Mouse (Mus musculus) forebrain, embryonic 15.5 days (tissue): Measurements from ENCODE around the gene Cat. TPM values are rescaled to one million over a fixed set of nuclear protein-coding genes. Genes with fewer than 3 reads are reported as not detected.

Experiments used
- ATAC-seq: fragments of 200-750 bp; cut with Nextera tagmentation; replicated peaks from 2 replicates; pipeline ENCODE4 v1.8.0; 2017; ENCODE audit warnings: mild to moderate bottlenecking, moderate TSS enrichment, moderate library complexity
- H3K27ac ChIP-seq: fragments of 300-500 bp; sonication (generic); replicated peaks from 2 replicates; pipeline ENCODE4 v1.5.1; 2015; ENCODE audit warnings: mild to moderate bottlenecking, inconsistent platforms
- H3K27me3 ChIP-seq: fragments of 300-500 bp; sonication (generic); 2 replicates; pipeline ENCODE4 v1.6.1; 2015; ENCODE audit warnings: inconsistent platforms
- H3K36me3 ChIP-seq: fragments of 300-500 bp; sonication (generic); 2 replicates; pipeline ENCODE4 v1.6.1; 2015; ENCODE audit warnings: mild to moderate bottlenecking, inconsistent platforms
- H3K4me1 ChIP-seq: fragments of 300-500 bp; sonication (generic); 2 replicates; pipeline ENCODE4 v1.6.1; 2015; ENCODE audit warnings: inconsistent platforms
- H3K4me2 ChIP-seq: fragments of 300-500 bp; sonication (generic); replicated peaks from 2 replicates; pipeline ENCODE4 v1.6.1; 2015; ENCODE audit warnings: mild to moderate bottlenecking, inconsistent platforms
- H3K4me3 ChIP-seq: fragments of 300-500 bp; sonication (generic); 2 replicates; pipeline ENCODE4 v1.5.1; 2015; ENCODE audit warnings: mild to moderate bottlenecking, inconsistent platforms
- H3K9ac ChIP-seq: fragments of 300-500 bp; sonication (generic); replicated peaks from 2 replicates; pipeline ENCODE4 v1.6.1; 2015; ENCODE audit warnings: mild to moderate bottlenecking, inconsistent platforms
- H3K9me3 ChIP-seq: fragments of 300-500 bp; sonication (generic); 2 replicates; pipeline ENCODE4 v1.6.1; 2016; ENCODE audit warnings: inconsistent platforms
- WGBS: fragments of 180-500 bp; shearing (Covaris S2); methylation state at CpG from one replicate; pipeline ENCODE4 v1.1.7; 2015; ENCODE audit warnings: mixed read lengths; 5-methylcytosine and 5-hydroxymethylcytosine counted together
- polyA plus RNA-seq: library from polyadenylated mRNA; unstranded; fragments of >200 nt; fragmentation: Nextera tagmentation; extraction: Ambion mirVana; gene quantifications from 2 replicates; pipeline ENCODE4 v1.2.1, GENCODE M21; 2015

Cat gene
- polyA plus RNA-seq, 1 experiment from 2014 or later = 65.4 TPM

DNA sequence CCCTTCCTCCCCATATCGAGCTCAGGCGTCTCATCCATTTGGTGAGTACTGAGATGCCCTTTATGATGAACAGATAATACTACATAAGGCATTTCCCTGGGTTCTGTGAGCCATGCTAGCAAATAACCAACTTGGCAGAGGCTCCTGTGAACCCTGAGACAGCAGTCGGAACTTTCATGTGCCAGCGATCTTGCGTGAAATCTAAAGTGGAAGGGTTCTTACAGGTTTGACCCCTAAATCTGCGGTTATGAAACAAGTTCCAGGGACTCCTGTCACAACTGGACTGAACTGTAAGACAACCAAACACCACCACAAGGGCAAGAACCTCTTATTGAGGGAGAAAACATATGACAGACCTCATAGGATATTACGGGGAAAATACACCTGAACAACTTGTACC is 29.2 kb downstream of the Cat start:
- peaks cover 55% of the 10 kb centered on the region for H3K36me3 ChIP-seq
- 98% methylated on average over 7 of the region's 7 CpGs for WGBS

DNA sequence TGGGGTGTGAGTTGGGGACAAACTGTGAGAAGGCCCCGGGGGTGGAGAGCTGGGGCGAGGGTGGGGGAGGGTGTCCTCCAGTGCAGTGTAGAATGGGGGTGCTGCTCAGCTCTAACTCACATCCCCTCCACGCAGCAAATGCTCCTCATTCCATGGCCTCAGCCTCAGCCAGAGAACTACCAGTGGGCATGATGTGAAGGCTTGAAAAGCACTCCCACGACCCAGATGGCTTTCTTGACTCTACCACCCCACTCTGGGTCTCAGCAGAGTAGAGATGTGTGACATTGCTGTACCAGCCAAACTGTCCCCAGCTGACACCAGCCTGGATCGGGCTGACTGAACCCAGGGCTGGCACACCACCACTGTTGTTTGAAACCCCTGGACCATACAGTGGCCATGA is 32.4 kb downstream of the Cat start:
- H3K9me3 ChIP-seq = no peaks in the 10 kb centered on the region
- peaks cover 31% of the 10 kb centered on the region for H3K36me3 ChIP-seq
- H3K4me1 ChIP-seq = no peaks in the 10 kb centered on the region
- H3K27ac ChIP-seq = no peak overlapping the region
- H3K4me3 ChIP-seq = no peak overlapping the region
- ATAC-seq = no peak
- no peak overlapping the region for H3K9ac ChIP-seq
- 89% methylated on average over 5 of the region's 5 CpGs for WGBS
- no peaks in the 10 kb centered on the region for H3K27me3 ChIP-seq
- H3K4me2 ChIP-seq = no peak overlapping the region

More for the DNA sequence above, 29.2 kb downstream of the Cat start:
- ATAC-seq = no peak
- H3K9me3 ChIP-seq = no peaks in the 10 kb centered on the region
- no peak overlapping the region for H3K4me2 ChIP-seq
- no peak overlapping the region for H3K4me3 ChIP-seq
- no peaks in the 10 kb centered on the region for H3K27me3 ChIP-seq
- H3K4me1 ChIP-seq = no peaks in the 10 kb centered on the region
- H3K9ac ChIP-seq = no peak overlapping the region
- no peak overlapping the region for H3K27ac ChIP-seq

DNA sequence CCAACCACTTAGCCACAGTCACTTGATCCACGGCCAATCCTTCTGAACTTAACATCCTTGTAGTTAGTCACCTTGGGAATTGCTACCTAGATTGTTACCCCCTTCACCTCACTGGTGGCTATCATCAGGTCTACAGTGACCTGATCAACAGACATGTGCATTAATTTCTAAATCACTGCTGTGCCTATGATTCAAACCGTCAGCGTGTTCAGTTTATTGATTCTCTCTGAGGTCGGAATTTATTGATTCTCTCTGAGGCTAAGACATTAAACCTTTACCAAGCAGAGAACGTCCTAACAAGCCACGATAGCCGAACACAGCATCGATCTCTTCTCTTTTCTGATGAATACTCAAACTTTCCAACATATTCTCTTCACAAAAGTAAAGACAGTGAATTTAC is 34.7 kb downstream of the Cat start:
- no peak overlapping the region for H3K4me2 ChIP-seq
- H3K4me3 ChIP-seq = no peak overlapping the region
- H3K9me3 ChIP-seq = no peaks in the 10 kb centered on the region
- peaks cover 21% of the 10 kb centered on the region for H3K36me3 ChIP-seq
- no peak overlapping the region for H3K27ac ChIP-seq
- ATAC-seq = no peak
- H3K4me1 ChIP-seq = no peaks in the 10 kb centered on the region
- H3K9ac ChIP-seq = no peak overlapping the region
- 90% methylated on average over 8 of the region's 8 CpGs for WGBS
- no peaks in the 10 kb centered on the region for H3K27me3 ChIP-seq

DNA sequence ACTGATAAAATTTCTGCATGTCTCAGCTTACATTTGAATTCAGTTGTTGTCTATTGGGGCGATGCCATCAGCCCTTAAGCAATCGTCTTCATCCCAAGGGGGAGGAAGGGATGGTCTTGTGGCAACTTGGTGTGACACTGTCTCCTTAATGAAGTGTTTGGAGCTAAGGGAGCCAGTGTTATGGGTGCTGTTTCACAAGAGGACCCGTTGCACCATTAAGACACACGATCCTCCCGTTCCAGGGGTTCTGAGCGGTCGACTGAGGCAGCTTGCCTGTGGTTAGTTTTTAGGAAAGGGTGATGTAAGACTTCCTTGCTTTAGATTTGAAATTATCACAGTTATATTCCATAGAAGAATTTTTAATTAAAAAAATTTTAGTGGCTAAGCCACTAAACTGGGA is 35.1 kb downstream of the Cat start:
- peaks cover 17% of the 10 kb centered on the region for H3K36me3 ChIP-seq
- H3K27me3 ChIP-seq = no peaks in the 10 kb centered on the region
- no peak for ATAC-seq
- no peak overlapping the region for H3K9ac ChIP-seq
- no peak overlapping the region for H3K27ac ChIP-seq
- no peaks in the 10 kb centered on the region for H3K9me3 ChIP-seq
- no peak overlapping the region for H3K4me3 ChIP-seq
- no peaks in the 10 kb centered on the region for H3K4me1 ChIP-seq
- H3K4me2 ChIP-seq = no peak overlapping the region
- 91% methylated on average over 7 of the region's 7 CpGs for WGBS

DNA sequence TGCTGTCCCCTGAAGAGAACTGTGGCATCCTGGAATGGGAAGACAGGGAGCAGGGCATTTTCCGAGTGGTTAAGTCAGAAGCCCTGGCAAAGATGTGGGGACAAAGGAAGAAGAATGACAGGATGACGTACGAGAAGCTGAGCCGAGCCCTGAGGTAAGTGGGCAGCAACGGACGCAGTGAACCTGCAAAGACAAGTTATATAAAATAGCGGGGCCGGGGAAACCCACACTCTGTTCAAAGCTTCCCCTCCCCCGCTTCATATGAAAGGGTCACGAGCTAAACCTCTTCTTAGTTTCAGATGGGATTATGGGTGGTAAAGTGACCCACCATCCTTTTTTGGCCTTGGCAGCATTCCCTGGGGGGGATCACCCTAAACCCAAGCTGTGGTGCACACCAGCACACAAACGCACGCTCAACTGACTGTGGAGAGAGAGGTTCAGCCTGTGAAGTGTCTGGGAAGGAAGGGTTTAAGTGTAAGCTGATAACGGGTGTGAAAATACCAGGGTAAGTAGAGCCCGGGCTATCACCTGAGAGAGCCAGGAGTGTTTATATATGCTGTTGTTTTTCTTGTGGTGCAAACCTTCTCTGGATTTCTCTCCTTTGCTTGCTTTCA is 35.9 kb downstream of the Cat start:
- no peak for ATAC-seq
- Histone ChIP-seq H3K4me3 (no peak overlapping the region), H3K36me3 (peaks cover 9% of the 10 kb centered on the region), H3K4me1 (no peaks in the 10 kb centered on the region), H3K27me3 (no peaks in the 10 kb centered on the region), H3K27ac (no peak overlapping the region), H3K4me2 (no peak overlapping the region), H3K9ac (no peak overlapping the region), H3K9me3 (no peaks in the 10 kb centered on the region)
- WGBS = 62% methylated on average over 14 of the region's 14 CpGs

DNA sequence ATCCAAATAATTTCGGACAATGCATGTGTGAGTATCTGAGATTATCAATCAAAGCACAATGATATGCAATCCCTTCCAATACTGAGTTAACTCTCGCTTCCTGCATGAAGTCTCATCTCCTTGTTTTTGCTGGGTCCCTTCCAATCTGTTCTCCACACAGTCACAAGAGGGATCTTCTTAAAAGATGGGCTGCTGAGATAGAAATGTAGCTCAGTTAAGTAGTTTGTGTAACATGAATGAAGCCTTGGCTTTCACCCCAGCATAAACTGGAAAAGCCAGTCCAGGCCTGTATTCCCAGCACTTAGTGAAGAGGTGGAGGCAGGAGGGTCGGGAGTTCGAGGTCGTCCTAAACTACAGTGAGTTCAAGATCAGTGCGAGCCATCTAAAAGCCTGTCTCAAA is 38.6 kb downstream of the Cat start:
- H3K4me3 ChIP-seq = no peak overlapping the region
- no peaks in the 10 kb centered on the region for H3K9me3 ChIP-seq
- H3K27me3 ChIP-seq = no peaks in the 10 kb centered on the region
- no peak for ATAC-seq
- no peak overlapping the region for H3K9ac ChIP-seq
- H3K36me3 ChIP-seq = no peaks in the 10 kb centered on the region
- H3K27ac ChIP-seq = no peak overlapping the region
- WGBS = 87% methylated on average over 6 of the region's 6 CpGs
- no peak overlapping the region for H3K4me2 ChIP-seq
- H3K4me1 ChIP-seq = no peaks in the 10 kb centered on the region

DNA sequence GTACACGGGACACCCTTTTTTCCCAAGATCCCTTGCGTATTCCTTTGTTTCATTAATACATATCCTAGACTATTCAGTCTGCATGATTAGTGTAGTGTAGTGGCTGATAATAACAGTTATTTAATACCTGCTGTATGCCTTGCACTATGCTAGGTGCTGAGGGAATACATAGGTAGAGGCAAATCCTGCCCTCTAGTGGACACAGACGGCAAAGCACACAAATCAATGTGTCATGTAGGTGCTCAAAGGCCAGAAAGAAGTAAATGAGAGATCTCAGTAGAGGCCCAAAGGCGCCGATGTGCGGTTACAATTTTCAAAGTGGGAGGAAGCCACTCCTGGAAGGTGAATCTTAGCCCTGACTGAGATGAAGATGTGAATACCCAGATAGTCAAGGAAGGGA is 39.2 kb downstream of the Cat start:
- Histone ChIP-seq H3K9me3 (no peaks in the 10 kb centered on the region), H3K27me3 (no peaks in the 10 kb centered on the region), H3K4me3 (no peak overlapping the region), H3K9ac (no peak overlapping the region), H3K27ac (no peak overlapping the region), H3K4me2 (no peak overlapping the region), H3K4me1 (no peaks in the 10 kb centered on the region), H3K36me3 (no peaks in the 10 kb centered on the region)
- 0 out of 2 replicates have a peak, but pooled peaks have one; percentile 38 for ATAC-seq
- 61% methylated on average over 6 of the region's 6 CpGs for WGBS

DNA sequence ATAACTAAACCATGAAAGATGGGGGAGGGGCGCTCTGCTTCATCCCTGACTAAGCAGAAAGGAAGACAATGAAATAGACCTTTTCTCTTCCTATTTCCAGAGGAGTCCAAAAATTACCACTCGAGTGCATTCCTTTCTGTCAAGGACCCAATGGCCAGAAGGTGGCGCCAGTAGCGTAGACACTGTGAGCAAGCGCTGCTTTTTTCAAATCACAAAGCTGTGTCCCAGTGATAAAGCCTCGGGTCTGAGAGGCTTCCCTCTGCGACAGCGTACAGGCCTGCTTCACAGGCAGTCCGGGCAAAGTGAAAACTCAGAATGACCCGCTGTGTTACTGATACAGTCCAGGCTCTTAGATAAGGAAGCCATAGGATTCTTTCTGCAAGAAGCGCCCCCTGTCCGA is 45.2 kb downstream of the Cat start:
- no peak overlapping the region for H3K9ac ChIP-seq
- no peaks in the 10 kb centered on the region for H3K27me3 ChIP-seq
- 6% methylated on average over 12 of the region's 12 CpGs for WGBS

DNA sequence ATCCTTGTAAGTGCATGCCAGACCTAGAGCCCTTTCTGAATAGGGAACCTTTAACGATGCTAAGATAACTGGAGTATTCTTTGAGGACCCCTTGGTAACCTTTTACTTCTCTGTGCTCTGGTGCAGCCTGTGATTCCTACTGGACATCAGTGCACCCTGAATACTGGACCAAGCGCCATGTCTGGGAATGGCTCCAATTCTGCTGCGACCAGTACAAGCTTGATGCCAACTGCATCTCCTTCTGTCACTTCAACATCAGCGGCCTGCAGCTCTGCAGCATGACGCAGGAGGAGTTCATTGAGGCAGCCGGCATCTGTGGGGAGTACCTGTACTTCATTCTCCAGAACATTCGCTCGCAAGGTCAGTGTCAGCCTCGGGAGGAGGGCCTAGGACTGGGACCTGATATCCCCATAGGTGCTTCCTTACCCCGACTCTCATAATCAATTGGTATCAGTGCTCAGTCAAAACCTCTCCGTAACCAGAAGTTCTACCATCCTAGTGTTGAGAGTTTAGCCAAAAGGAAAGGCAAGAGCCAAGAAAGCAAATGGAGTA is 45.8 kb downstream of the Cat start:
- ATAC-seq = 0 out of 2 replicates have a peak, but pooled peaks have one; percentile 26
- H3K9me3 ChIP-seq = no peaks in the 10 kb centered on the region
- no peak overlapping the region for H3K27ac ChIP-seq
- no peak overlapping the region for H3K4me2 ChIP-seq
- H3K4me3 ChIP-seq = no peak overlapping the region
- H3K9ac ChIP-seq = no peak overlapping the region
- no peaks in the 10 kb centered on the region for H3K36me3 ChIP-seq
- H3K27me3 ChIP-seq = no peaks in the 10 kb centered on the region
- WGBS = 89% methylated on average over 11 of the region's 11 CpGs
- H3K4me1 ChIP-seq = no peaks in the 10 kb centered on the region

More for the DNA sequence above, 45.2 kb downstream of the Cat start:
- peak; percentile 58; the same call in 1 of the 2 replicates for ATAC-seq
- no peaks in the 10 kb centered on the region for H3K4me1 ChIP-seq
- peak overlapping the region; percentile 16 for H3K4me3 ChIP-seq
- no peak overlapping the region for H3K27ac ChIP-seq
- peak overlapping the region; percentile 38 for H3K4me2 ChIP-seq
- no peaks in the 10 kb centered on the region for H3K9me3 ChIP-seq
- no peaks in the 10 kb centered on the region for H3K36me3 ChIP-seq

DNA sequence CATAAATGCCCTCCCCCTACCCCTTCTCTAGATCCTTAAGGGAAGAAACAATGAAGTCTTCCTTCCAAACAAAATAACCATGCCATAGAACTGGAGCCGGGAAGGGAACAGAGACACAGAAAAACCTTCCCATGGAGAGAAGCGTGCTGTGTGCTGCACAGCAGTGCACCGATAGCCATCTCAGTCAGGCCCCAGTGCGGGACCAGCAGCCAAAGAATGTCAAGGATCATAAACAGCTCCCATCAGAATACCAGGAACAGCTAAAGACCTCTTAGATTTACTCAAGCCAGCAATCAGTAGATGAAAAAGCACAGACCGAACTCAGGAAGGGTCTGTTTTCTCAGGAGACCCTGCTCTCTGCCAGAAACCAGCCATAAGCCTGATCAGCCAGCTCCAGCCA is 48.4 kb downstream of the Cat start:
- Histone ChIP-seq H3K9me3 (no peaks in the 10 kb centered on the region), H3K27ac (no peak overlapping the region), H3K4me3 (no peak overlapping the region), H3K36me3 (no peaks in the 10 kb centered on the region), H3K4me2 (no peak overlapping the region), H3K27me3 (no peaks in the 10 kb centered on the region), H3K9ac (no peak overlapping the region), H3K4me1 (no peaks in the 10 kb centered on the region)
- 75% methylated on average over 5 of the region's 5 CpGs for WGBS
- ATAC-seq = no peak

DNA sequence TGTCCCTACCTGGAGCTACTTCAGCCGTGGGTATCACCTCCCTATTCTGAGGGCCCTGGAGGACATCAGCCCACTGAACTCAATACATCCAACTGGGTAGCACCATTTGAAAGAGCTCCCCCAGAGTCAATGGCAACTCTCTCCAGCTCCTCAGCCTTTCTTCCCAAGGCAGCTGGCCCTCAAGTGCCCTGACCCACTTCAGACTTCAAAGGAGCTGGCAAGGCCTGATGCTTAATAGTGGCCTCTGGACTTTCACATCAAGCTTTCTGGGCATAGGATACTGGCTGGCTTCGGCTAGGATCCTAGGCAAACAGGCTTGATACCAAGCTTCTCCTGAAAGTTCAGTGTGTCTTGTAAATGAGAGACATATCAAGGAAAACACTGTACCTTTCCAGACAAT is 49.9 kb downstream of the Cat start:
- no peak for ATAC-seq
- Histone ChIP-seq H3K27me3 (no peaks in the 10 kb centered on the region), H3K36me3 (no peaks in the 10 kb centered on the region), H3K4me3 (no peak overlapping the region), H3K27ac (no peak overlapping the region), H3K4me1 (no peaks in the 10 kb centered on the region), H3K4me2 (no peak overlapping the region), H3K9ac (no peak overlapping the region), H3K9me3 (no peaks in the 10 kb centered on the region)
- 78% methylated on average over 2 of the region's 2 CpGs for WGBS

DNA sequence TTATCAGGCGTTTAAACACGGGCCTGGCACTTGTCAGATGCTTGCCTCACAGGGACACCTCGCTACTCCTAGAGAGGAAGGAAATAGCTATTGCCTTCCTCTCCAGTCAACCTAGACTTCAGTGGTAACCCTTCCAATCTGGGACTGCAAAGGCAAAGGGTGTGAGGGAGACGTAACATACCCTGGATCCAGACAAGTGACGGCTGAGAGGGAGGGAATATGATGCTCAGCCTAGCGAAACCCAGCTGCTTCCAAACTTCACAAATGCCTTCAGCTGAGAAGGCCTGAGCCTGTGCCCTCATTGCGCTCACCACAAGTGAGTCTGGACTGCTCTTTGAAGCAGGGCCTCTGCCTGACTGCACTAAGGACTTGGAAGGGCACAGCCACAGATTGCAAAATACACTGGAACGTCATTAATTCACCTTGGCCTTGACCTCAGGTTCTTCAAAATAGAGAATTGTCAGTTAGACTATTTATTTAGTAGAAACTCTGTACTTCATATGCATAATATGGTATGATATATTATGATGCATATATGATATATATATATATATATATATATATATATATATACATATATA is 52.2 kb downstream of the Cat start:
- Histone ChIP-seq H3K27ac (no peak overlapping the region), H3K4me3 (no peak overlapping the region), H3K9ac (no peak overlapping the region), H3K4me2 (no peak overlapping the region), H3K4me1 (no peaks in the 10 kb centered on the region), H3K27me3 (no peaks in the 10 kb centered on the region), H3K36me3 (no peaks in the 10 kb centered on the region), H3K9me3 (no peaks in the 10 kb centered on the region)
- WGBS = 81% methylated on average over 8 of the region's 8 CpGs
- ATAC-seq = no peak

DNA sequence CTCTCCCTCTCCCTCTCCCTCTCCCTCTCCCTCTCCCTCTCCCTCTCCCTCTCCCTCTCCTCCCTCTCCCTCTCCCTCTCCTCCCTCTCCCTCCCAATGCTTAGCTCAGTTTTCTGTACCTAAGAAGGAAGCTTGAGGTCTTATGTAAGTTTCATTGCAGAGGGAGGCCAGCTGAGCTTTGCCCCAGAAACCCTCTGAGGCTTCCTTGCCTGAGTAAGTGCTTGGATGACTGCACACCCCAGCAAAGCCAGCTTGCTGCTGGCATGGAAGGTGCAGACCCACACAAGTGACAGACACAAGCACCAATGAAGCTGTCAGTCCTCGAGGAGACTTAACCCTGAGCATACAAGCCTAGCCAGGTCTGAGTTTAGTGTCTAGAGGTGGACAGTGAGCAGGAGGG is 54.2 kb downstream of the Cat start:
- no peak for ATAC-seq
- 50% methylated on average over 1 of the region's 1 CpGs for WGBS
- H3K4me3 ChIP-seq = no peak overlapping the region
- no peaks in the 10 kb centered on the region for H3K27me3 ChIP-seq
- no peaks in the 10 kb centered on the region for H3K4me1 ChIP-seq
- H3K9me3 ChIP-seq = no peaks in the 10 kb centered on the region
- no peak overlapping the region for H3K4me2 ChIP-seq
- H3K36me3 ChIP-seq = no peaks in the 10 kb centered on the region
- no peak overlapping the region for H3K27ac ChIP-seq
- no peak overlapping the region for H3K9ac ChIP-seq
